Mouse (Mus musculus) lung, adult 2 months (tissue): ENCODE results near the gene Runx2. TPM values are rescaled to one million over a fixed set of nuclear protein-coding genes. Genes with fewer than 3 reads are reported as not detected.

Experiments
- DNase-seq: peaks from one replicate; pipeline ENCODE4 v3.0.0; 2022
- H3K4me1 ChIP-seq: fragments of 200-500 bp; 2 replicates; pipeline ENCODE4 v1.6.1; 2011; ENCODE audit warnings: low read length; ENCODE audit not compliant: control insufficient read depth, insufficient read depth
- H3K4me3 ChIP-seq: fragments of 200-500 bp; replicated peaks from 2 replicates; pipeline ENCODE3; 2011; ENCODE audit warnings: low read depth, mild to moderate bottlenecking, control low read depth, low read length; ENCODE audit errors: extremely low read depth
- CTCF ChIP-seq: fragments of 200-500 bp; IDR thresholded peaks from 2 replicates; pipeline ENCODE4 v1.5.1; 2011; ENCODE audit warnings: mild to moderate bottlenecking, low read length, control low read depth; ENCODE audit not compliant: insufficient read depth
- POLR2A ChIP-seq: fragments of 200-500 bp; IDR thresholded peaks from 2 replicates; pipeline ENCODE4 v1.6.1; 2011; ENCODE audit warnings: low read depth, mild to moderate bottlenecking, control low read depth, low read length, borderline replicate concordance; ENCODE audit errors: extremely low read depth
- WGBS: fragments of 180-500 bp; shearing (Covaris S2); methylation state at CpG from one replicate; pipeline ENCODE4 v1.1.7; 2018; 5-methylcytosine and 5-hydroxymethylcytosine counted together
- polyA plus RNA-seq: library from polyadenylated mRNA; depleted of rRNA; stranded (reverse); fragments of >200 nt; gene quantifications from 2 replicates; pipeline ENCODE4 v1.2.3, GENCODE M21; 2012

Gene Runx2
- polyA plus RNA-seq, 1 experiment: 6.7 TPM

DNA sequence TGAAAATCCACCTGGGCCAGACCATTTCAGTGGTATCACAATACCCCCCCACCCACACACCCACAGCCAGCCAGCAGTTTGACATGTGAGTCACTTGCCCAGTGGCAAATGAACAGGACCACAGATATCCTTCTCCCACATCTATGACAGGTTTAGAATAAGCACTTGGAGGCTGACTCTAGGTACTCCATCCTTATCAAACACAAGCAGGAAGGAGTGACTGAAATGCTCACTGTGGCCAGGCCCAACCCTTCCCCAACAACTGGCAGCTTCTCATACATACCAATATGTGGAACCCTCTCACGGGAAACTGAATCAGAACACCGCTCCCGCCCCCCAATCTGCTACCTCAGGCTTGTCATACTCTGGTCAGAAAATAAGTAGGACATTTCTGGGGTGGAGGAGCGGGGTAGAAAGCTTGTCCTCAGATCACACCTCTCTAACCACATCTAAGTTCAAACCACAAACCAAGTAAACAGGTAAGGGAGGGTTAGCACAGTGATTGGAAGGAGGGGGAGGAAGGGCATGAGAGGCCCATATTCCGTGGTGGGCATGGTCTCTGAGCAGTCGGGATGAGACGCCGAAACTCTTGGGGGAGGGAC, 245.5 kb downstream of the Runx2 start:
- DNase-seq: no peak
- TF ChIP-seq POLR2A: no peak
- no peak for TF ChIP-seq CTCF
- WGBS: 77% methylated on average over 8 of the region's 8 CpGs
- Histone ChIP-seq H3K4me3 (no peak overlapping the region), H3K4me1 (no peaks in the 10 kb centered on the region)

DNA sequence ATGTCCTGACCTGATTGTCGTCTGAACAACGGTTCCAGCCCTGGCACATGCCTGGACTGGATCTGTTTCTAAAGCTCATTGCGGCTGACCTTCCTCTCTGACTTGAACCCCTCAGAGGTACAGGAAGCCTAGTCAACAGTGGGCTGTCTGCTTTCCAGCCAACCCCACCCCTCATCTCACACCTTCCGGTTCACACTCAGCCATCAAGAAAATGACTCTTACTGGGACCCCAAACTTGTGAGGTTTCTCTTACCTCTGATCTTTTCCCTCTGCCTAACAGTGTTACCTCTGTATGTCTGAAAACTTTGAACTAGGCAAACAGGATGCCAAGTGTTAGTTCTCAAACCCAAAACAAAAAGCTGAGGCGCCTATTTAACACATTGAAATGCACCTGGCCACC, 247.6 kb downstream of the Runx2 start:
- WGBS: 64% methylated on average over 5 of the region's 5 CpGs
- TF ChIP-seq POLR2A (no peak), CTCF (no peak)
- Histone ChIP-seq H3K4me3 (no peak overlapping the region), H3K4me1 (no peaks in the 10 kb centered on the region)
- DNase-seq: no peak

DNA sequence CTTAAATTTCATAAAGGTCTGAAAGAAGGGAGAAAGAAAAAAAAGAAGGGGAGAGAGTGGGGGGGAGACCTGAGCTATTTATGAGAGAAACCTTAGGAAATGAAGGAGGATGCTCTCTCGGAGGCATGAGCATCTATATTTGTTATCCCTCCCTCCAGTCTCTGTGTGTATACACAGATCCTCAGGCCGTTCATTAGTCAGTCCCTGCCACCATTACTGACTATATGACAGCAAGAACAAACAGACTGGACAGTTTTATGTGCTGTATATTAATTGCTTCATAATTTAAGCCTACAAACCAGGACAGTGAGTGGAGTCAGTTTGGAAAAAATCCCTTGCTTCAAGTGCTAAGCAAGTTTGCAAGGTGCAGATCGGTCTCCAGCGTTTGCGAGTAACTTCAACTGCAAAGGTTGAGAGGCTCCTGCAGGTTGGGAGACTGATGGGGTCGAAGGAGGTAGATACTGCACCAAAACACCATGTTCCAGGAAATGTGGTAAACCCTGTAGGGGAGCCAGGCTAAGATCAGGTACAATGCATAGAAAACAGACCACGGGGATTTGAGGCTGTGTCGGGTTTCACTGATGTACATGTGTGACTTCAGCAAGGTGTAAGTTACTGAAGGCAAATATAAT, 248.6 kb downstream of the Runx2 start:
- no peak for TF ChIP-seq CTCF
- no peak for TF ChIP-seq POLR2A
- DNase-seq: no peak
- Histone ChIP-seq H3K4me3 (no peak overlapping the region), H3K4me1 (no peaks in the 10 kb centered on the region)
- 71% methylated on average over 8 of the region's 8 CpGs for WGBS

DNA sequence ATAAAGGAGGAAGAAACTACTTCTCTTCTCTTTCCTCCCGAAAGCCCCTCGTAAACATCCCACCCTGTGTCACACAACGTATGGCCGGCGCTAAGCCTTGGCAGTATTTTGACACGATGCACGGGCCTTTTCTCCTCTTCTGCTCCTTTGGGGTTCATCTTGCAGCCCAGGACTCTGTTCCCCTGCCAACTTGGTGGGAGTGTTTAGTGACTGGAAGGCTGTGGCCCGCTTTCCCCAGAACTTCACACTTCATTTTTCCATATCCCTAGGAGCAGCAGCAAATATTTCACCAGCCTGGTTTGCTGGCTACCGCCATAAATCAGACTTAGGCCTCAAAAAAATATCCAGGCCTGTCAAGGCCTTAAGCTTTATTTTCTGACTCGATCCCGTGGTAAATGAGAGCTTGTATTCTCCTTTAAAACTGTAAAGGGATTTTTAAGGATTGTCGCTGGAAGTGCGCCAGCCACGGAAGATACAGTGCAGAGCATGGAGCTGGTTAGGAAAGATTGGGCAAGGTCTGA, 249.2 kb downstream of the Runx2 start:
- TF ChIP-seq CTCF (no peak), POLR2A (no peak)
- no peak for DNase-seq
- H3K4me1 ChIP-seq: no peaks in the 10 kb centered on the region
- no peak overlapping the region for H3K4me3 ChIP-seq
- WGBS: 69% methylated on average over 14 of the region's 14 CpGs

DNA sequence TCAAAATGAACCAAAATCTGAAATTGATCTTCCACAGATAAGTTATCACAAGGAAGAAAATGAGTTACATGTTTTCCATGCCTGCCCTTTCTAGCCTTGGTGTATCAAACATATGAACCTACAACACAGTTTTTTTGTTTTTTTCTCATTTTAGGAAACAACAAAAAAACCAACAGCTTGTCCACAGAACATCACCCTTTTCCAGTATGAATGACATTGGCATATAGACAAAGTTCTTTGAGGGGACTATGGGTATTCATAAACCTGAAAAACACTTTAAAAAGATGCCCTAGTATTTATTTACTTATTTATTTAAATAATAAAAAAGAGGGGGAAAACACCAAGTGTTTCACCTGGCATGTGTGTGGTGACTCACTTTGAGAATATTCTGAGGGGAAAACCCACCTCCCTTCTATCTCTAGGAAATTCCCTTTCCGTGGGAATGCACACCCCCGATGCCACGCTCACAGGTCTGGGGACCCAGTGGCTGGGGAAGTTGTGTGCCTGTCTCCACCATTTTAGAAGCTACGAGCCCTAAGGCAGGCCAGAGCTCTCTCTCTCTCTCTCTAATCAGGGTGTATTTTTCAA, 249.9 kb downstream of the Runx2 start:
- Histone ChIP-seq H3K4me3 (no peak overlapping the region), H3K4me1 (no peaks in the 10 kb centered on the region)
- WGBS: 80% methylated on average over 4 of the region's 4 CpGs
- no peak for DNase-seq
- TF ChIP-seq CTCF: no peak
- no peak for TF ChIP-seq POLR2A

DNA sequence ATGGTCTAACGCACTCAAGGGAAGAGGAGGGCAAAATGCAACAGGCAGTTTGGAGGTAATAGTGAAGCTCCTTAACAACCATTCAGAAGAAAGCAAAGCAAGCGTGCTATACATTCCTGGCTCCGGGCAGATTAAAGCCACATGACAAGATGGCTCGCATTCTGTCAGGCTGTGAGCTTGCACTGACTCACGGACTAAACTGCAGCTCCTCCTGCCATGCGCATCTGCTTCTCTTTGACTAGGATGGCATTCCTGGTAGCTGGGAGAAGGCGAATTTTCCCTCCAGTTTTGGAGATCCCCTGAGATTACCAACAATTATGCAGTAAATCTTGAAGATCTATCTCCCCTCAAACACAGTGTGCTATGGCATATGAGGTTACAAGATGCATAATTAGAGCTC, 254.6 kb downstream of the Runx2 start:
- no peaks in the 10 kb centered on the region; the same call in 1 of the 2 replicates for H3K4me1 ChIP-seq
- no peak for DNase-seq
- TF ChIP-seq CTCF (no peak), POLR2A (no peak)
- no peak overlapping the region for H3K4me3 ChIP-seq
- WGBS: 77% methylated on average over 7 of the region's 7 CpGs

DNA sequence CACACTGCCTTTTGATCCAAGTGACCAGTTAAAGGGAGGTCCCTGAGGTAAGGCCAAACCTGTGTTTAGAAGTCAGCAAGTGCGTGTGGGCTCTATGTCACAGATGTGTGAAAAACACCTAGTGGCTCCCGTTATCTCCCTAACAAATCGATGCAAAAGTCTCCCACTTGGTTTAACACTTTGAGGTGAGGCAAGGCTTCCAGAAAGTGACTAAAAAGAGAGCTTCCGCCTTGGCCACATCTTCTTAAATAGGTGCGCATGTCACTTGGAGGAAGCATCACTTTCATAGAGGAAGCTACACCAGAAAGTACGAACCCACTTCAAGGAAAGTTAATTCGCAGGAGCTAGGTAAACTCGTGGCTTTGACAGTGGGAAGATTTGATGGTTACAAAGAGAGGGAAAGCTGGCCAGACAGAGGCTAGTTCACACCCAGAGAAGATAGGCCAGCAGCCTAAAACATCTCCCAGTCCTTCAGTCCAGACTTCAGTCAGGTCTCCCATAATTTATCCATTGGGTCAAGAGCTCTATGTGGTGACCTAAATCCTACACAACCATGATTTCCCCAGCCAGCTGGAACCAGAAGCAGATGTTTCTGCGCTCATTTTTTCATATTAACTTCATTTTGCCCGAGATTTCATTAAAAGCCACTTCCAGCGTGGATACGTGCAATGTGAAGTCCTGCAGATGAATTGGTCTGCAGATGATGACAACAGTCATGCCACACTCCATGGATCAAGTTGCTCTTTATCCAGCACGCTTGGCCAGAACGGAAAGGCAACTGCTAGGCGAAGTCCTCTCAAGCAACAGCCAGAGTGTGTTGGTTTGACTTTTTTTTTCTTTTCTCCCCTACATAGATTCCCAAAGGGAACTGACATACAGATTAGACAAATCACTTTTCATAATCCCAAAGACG, 257.1 kb downstream of the Runx2 start:
- DNase-seq: no peak
- Histone ChIP-seq H3K4me1 (no peaks in the 10 kb centered on the region; the same call in 1 of the 2 replicates), H3K4me3 (no peak overlapping the region)
- TF ChIP-seq POLR2A: no peak
- TF ChIP-seq CTCF: no peak
- WGBS: 66% methylated on average over 16 of the region's 16 CpGs

DNA sequence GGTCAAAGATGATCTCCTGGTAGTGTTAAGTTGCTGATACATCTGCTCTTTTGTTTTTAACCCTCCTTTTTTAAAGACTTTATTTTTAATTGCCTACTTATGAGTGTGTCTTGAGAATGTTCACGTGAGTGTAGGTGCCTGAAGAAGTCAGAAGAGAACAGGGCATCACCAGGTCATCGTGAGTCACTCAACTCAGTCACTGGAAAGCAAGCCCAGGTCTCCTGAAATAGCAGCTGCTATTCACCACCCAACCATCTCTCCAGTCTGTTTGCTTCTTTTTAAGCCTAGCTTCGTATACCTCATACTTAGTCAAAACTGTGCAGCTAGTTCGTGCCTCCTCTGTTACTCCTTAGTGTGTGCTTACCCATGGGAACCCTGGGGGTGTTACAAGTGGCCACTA, 259.7 kb downstream of the Runx2 start:
- Histone ChIP-seq H3K4me3 (no peak overlapping the region), H3K4me1 (no peaks in the 10 kb centered on the region; the same call in 1 of the 2 replicates)
- no peak for DNase-seq
- TF ChIP-seq POLR2A (no peak), CTCF (no peak)
- 77% methylated on average over 4 of the region's 4 CpGs for WGBS

DNA sequence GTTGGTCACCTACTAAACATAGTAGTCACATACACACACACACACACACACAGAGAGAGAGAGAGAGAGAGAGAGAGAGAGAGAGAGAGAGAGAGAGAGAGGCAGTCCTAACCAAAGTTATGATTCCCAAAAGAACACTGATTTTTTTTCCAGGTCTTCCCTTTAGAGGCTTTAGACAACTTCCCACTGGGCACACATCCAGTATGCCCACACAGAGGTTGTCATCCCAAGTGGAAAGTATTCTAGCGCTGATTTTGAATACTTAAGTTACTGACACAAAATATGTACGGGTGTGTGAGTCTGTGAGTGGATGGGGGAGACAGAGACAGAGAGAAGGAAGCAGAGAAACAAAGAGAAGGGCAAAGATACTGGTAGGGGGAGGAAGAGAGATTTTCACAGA, 265.0 kb downstream of the Runx2 start:
- Histone ChIP-seq H3K4me1 (no peaks in the 10 kb centered on the region), H3K4me3 (no peak overlapping the region)
- 64% methylated on average over 2 of the region's 2 CpGs for WGBS
- DNase-seq: no peak
- no peak for TF ChIP-seq POLR2A
- no peak for TF ChIP-seq CTCF
